Mouse (Mus musculus) liver, embryonic 16.5 days (tissue): ENCODE measurements around the gene Dnm3. TPM values are rescaled to one million over a fixed set of nuclear protein-coding genes. Genes with fewer than 3 reads are reported as not detected.

Source experiments
- ATAC-seq: fragments of 200-750 bp; cut with Nextera tagmentation; 2 replicates; pipeline ENCODE4 v1.8.0; 2017; ENCODE audit warnings: low read depth, mild to moderate bottlenecking, moderate number of reproducible peaks, moderate library complexity
- H3K27ac ChIP-seq: fragments of 300-500 bp; sonication (generic); 2 replicates; pipeline ENCODE4 v1.5.1; 2014; ENCODE audit warnings: mild to moderate bottlenecking, low read length
- H3K27me3 ChIP-seq: fragments of 300-500 bp; sonication (generic); 2 replicates; pipeline ENCODE4 v1.6.1; 2014; ENCODE audit warnings: low read depth, low read length, mixed read lengths; ENCODE audit not compliant: control insufficient read depth, insufficient read depth
- H3K36me3 ChIP-seq: fragments of 300-500 bp; sonication (generic); 2 replicates; pipeline ENCODE4 v1.6.1; 2014; ENCODE audit warnings: mild to moderate bottlenecking; ENCODE audit not compliant: control insufficient read depth, insufficient read depth
- H3K4me1 ChIP-seq: fragments of 300-500 bp; sonication (generic); 2 replicates; pipeline ENCODE4 v1.6.1; 2014; ENCODE audit warnings: low read depth, low read length, mixed read lengths; ENCODE audit not compliant: control insufficient read depth
- H3K4me2 ChIP-seq: fragments of 300-500 bp; sonication (generic); 2 replicates; pipeline ENCODE4 v1.6.1; 2014; ENCODE audit warnings: low read depth, low read length, mixed read lengths
- H3K4me3 ChIP-seq: fragments of 300-500 bp; sonication (generic); 2 replicates; pipeline ENCODE4 v1.5.1; 2014; ENCODE audit warnings: low read depth, mild to moderate bottlenecking, low read length
- H3K9ac ChIP-seq: fragments of 300-500 bp; sonication (generic); 2 replicates; pipeline ENCODE4 v1.6.1; 2014; ENCODE audit warnings: low read depth, low read length
- H3K9me3 ChIP-seq: fragments of 300-500 bp; sonication (generic); replicated peaks from 2 replicates; pipeline ENCODE4 v1.6.1; 2016; ENCODE audit warnings: low read length; ENCODE audit not compliant: control insufficient read depth
- WGBS: fragments of 180-500 bp; shearing (Covaris S2); extraction: QIAGEN DNeasy Blood & Tissue Kit; methylation state at CpG from one replicate; pipeline ENCODE4 v1.1.7; 2014; ENCODE audit not compliant: insufficient replicate concordance; 5-methylcytosine and 5-hydroxymethylcytosine counted together
- polyA plus RNA-seq: library from polyadenylated mRNA; unstranded; fragments of >200 nt; fragmentation: Nextera tagmentation; extraction: Ambion mirVana; gene quantifications from 2 replicates; pipeline ENCODE4 v1.2.1, GENCODE M21; 2015

Gene Dnm3
- polyA plus RNA-seq, 1 experiment from 2014 or later = 1.5 TPM

DNA sequence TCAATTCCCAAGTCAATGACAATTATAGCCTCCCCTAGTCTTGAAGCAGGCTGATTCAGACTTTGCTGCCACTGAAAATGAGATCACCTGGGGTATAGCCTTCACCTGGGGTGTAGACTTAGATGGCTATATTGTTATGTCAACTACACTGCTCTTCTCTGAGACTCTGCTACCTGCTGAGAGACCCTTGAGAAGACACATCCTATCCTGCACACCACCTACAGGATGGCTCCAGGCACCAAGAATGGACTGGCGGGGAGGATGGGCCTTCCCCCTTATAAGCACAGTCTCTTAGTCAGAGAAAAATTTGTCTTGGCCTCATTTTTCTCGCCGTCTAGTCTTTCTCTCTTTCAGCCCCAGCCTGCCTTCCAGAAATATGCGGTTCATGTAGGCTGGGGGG is 123.1 kb downstream of the Dnm3 start:
- Histone ChIP-seq H3K36me3 (no peaks in the 10 kb centered on the region), H3K27me3 (no peaks in the 10 kb centered on the region), H3K9ac (no peak overlapping the region), H3K4me3 (no peak overlapping the region), H3K27ac (no peak overlapping the region), H3K4me1 (no peaks in the 10 kb centered on the region), H3K4me2 (no peak overlapping the region), H3K9me3 (no peaks in the 10 kb centered on the region)
- WGBS = 62% methylated on average over 4 of the region's 4 CpGs
- no peak for ATAC-seq

DNA sequence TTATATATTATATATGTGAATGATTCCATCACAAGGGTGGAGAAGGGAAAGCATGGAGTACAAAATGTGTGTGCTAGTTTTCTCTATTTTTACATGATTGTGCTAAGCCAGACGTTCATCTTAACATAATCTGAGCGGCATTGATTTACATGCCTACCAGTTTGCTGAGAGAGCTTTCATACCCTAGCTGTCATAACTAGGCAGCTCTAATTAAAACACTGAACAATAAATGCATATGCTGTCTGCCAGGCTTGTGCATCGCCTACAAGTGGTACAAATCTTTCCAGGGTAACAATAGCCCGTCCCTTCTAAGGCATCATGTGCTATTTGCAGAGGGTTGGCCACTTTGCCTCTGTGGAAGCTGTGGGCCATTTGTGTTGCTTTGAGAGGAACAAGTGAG is 124.0 kb downstream of the Dnm3 start:
- Histone ChIP-seq H3K9me3 (no peaks in the 10 kb centered on the region), H3K4me1 (no peaks in the 10 kb centered on the region), H3K36me3 (no peaks in the 10 kb centered on the region), H3K4me3 (no peak overlapping the region), H3K27ac (no peak overlapping the region), H3K9ac (no peak overlapping the region), H3K27me3 (no peaks in the 10 kb centered on the region), H3K4me2 (no peak overlapping the region)
- 62% methylated on average over 4 of the region's 4 CpGs for WGBS
- ATAC-seq = no peak

DNA sequence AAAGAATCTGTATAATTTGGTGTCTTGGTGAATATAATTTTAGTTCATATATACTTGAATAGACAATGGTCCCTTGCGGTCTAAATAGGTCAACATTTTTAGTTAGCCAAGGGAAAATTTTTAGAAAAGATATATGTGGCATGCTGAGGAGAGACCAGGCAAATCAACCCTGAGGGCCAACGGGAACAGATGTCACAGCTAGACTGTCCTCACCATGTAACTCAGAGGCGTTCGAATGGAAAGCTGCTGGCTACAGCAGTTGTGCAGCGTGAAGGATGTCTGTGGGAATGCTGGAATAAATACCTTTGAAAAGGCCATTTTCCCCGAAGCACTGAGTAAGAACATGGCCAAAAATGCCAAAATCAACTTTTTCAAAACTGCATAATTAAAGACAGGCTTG is 128.5 kb downstream of the Dnm3 start:
- no peak for ATAC-seq
- Histone ChIP-seq H3K27ac (no peak overlapping the region), H3K4me2 (no peak overlapping the region), H3K4me1 (no peaks in the 10 kb centered on the region), H3K9ac (no peak overlapping the region), H3K4me3 (no peak overlapping the region), H3K27me3 (no peaks in the 10 kb centered on the region), H3K36me3 (no peaks in the 10 kb centered on the region), H3K9me3 (no peaks in the 10 kb centered on the region)
- 68% methylated on average over 6 of the region's 6 CpGs for WGBS

DNA sequence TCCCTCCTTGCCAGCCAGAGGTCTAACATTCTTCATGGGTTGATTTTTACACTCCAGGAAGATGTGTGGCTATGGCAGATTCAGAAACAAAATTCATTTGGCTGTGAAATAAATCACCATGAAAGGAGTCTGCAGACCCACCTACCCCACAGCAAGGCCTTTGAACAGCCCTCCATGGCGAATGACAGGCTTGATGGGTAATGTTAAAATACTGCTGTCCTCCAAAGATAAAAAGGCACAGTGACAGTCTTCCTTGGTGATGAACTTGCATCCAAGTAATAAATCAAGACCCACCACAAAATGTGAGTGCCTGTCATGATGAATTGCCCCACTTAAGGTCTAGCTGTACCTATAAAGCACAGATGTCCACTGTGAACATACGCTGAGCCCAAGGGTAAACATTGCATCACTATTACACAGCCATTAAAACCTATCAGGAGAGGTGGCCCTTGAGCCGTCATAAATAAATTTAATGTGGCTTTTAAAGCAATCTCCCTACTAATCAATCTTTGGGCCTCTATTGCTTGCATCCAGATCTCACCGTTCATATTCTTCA is 131.3 kb downstream of the Dnm3 start:
- no peaks in the 10 kb centered on the region for H3K9me3 ChIP-seq
- no peak overlapping the region for H3K4me3 ChIP-seq
- H3K27me3 ChIP-seq = no peaks in the 10 kb centered on the region
- H3K4me2 ChIP-seq = no peak overlapping the region
- WGBS = 63% methylated on average over 4 of the region's 4 CpGs
- H3K36me3 ChIP-seq = no peaks in the 10 kb centered on the region
- ATAC-seq = no peak
- H3K27ac ChIP-seq = no peak overlapping the region
- no peak overlapping the region for H3K9ac ChIP-seq
- no peaks in the 10 kb centered on the region for H3K4me1 ChIP-seq

DNA sequence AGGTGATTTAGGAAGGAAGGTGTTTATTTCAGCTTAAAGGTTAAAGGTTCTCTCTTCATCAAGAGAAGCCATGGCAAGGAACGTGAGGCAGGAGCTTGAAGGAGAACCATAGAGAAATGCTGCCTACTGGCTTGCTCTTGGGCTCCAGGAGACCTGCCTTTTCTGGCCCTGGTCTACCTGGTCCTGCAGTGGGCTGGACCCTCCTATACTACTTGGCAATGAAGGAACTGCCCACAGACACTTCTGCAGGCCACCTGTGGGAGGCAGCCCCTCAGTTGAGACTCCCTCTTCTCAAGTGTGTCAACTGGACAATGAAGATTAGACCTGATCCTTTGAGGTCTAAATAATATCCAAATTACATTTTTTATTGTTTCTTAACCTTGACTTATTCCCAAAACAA is 140.7 kb downstream of the Dnm3 start:
- Histone ChIP-seq H3K27ac (no peak overlapping the region), H3K4me1 (no peaks in the 10 kb centered on the region), H3K9ac (no peak overlapping the region), H3K36me3 (no peaks in the 10 kb centered on the region), H3K27me3 (no peaks in the 10 kb centered on the region), H3K4me2 (no peak overlapping the region), H3K4me3 (no peak overlapping the region), H3K9me3 (no peaks in the 10 kb centered on the region)
- no peak for ATAC-seq
- WGBS = 83% methylated on average over 1 of the region's 1 CpGs

DNA sequence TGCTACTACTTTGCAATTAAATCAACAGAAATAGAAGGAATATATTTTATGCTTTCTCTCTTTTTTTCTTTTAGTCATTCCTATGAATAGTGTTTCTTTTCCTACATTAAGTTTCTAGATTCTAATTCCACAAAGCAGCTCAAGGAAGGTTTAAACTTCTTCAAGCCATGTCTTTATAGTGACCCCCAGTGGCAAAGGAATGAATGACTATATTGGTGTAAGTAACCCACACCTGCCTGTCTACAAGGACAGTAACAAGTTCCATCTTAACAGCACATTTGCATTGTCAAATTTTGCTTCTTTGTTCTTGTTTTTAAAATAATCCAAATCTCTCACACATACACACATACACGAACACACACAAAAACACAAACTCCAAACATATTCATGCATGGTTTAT is 141.2 kb downstream of the Dnm3 start:
- H3K9me3 ChIP-seq = no peaks in the 10 kb centered on the region
- H3K27me3 ChIP-seq = no peaks in the 10 kb centered on the region
- WGBS = 21% methylated on average over 1 of the region's 1 CpGs
- H3K4me3 ChIP-seq = no peak overlapping the region
- no peak overlapping the region for H3K4me2 ChIP-seq
- H3K36me3 ChIP-seq = no peaks in the 10 kb centered on the region
- H3K4me1 ChIP-seq = no peaks in the 10 kb centered on the region
- ATAC-seq = no peak
- no peak overlapping the region for H3K27ac ChIP-seq
- H3K9ac ChIP-seq = no peak overlapping the region

DNA sequence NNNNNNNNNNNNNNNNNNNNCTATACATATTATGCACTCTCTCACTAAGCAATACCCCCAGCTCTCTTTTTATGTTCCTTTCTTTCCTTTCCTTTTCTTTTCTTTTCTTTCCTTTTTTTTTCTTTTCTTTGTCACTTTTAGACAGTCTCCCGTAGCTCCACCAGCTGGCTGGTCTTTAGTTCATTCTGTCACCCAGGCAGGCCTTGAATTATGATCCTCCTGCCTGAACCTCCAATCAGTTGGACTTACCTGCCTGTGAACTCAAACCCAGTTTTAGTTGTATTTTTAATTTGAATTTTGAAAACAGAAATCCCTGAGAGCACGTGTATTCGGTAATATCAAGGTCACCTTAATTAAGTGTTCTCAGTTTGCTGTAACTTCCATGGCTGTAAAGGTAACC is 141.6 kb downstream of the Dnm3 start:
- Histone ChIP-seq H3K4me2 (no peak overlapping the region), H3K4me3 (no peak overlapping the region), H3K27me3 (no peaks in the 10 kb centered on the region), H3K36me3 (no peaks in the 10 kb centered on the region), H3K27ac (no peak overlapping the region), H3K4me1 (no peaks in the 10 kb centered on the region), H3K9ac (no peak overlapping the region), H3K9me3 (no peaks in the 10 kb centered on the region)
- 61% methylated on average over 3 of the region's 3 CpGs for WGBS
- ATAC-seq = no peak

DNA sequence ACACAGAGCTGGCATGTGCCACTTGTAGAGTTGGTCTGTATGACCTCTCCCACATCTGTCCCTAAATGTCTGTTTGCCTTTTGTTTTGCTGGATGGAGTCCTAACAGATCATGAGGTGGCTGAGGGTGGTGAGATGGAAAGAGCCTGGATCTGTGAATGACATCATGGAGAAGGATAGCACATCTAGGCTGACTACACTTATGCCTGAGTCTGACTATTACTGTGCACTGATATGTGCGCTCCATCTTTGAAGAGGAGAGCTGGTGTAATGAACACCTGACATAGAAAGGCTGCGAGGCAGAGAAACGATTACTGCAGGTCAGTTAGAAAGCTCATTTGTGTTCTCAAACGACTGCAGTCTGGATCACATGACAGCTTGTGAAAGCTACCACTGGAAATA is 149.2 kb downstream of the Dnm3 start:
- ATAC-seq = no peak
- Histone ChIP-seq H3K27me3 (no peaks in the 10 kb centered on the region), H3K36me3 (no peaks in the 10 kb centered on the region), H3K4me3 (no peak overlapping the region), H3K9me3 (no peaks in the 10 kb centered on the region), H3K4me2 (no peak overlapping the region), H3K4me1 (no peaks in the 10 kb centered on the region), H3K27ac (no peak overlapping the region), H3K9ac (no peak overlapping the region)
- WGBS = 69% methylated on average over 4 of the region's 4 CpGs

DNA sequence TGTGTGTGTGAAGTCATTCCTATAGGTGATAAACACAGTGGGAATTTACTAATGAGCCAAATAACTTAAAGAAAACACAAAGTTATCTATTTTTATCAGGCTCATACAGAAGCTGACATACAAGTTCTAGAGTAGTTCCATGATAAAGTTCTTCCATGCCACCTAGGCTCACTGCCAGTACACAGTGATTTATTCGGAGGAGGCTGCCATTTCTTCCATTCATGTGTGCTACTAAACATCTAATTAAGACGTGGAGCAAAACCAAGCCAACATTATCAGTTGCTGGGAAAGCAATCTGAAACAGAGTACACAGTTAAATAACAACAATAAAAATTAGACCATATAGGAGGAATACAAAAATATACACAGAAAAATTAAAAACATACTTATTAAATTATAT is 150.2 kb downstream of the Dnm3 start:
- H3K4me1 ChIP-seq = no peaks in the 10 kb centered on the region
- no peaks in the 10 kb centered on the region for H3K9me3 ChIP-seq
- H3K4me2 ChIP-seq = no peak overlapping the region
- H3K27ac ChIP-seq = no peak overlapping the region
- 59% methylated on average over 2 of the region's 2 CpGs for WGBS
- no peaks in the 10 kb centered on the region for H3K27me3 ChIP-seq
- H3K36me3 ChIP-seq = no peaks in the 10 kb centered on the region
- H3K4me3 ChIP-seq = no peak overlapping the region
- ATAC-seq = no peak
- H3K9ac ChIP-seq = no peak overlapping the region
